Mouse (Mus musculus) testis, adult 2 months (tissue): Measurements from ENCODE around the gene Ppara. TPM values are rescaled to one million over a fixed set of nuclear protein-coding genes. Genes with fewer than 3 reads are reported as not detected.
A peak's percentile ranks its signal among the peaks of the same experiment; 100 is the strongest.

Experiments
- H3K27ac ChIP-seq: fragments of 200-500 bp; 2 replicates; pipeline ENCODE4 v1.5.1; 2012; ENCODE audit warnings: low read depth, low read length; ENCODE audit not compliant: control insufficient read depth, insufficient read depth
- H3K27me3 ChIP-seq: fragments of 200-500 bp; 2 replicates; pipeline ENCODE4 v1.6.1; 2012; ENCODE audit warnings: mild to moderate bottlenecking, low read length, moderate library complexity; ENCODE audit not compliant: control insufficient read depth, insufficient read depth
- H3K36me3 ChIP-seq: fragments of 200-500 bp; 2 replicates; pipeline ENCODE4 v1.6.1; 2012; ENCODE audit warnings: mild to moderate bottlenecking, low read length; ENCODE audit not compliant: control insufficient read depth, insufficient read depth
- H3K4me1 ChIP-seq: fragments of 200-500 bp; 2 replicates; pipeline ENCODE4 v1.6.1; 2012; ENCODE audit warnings: low read length; ENCODE audit not compliant: control insufficient read depth, insufficient read depth
- H3K4me3 ChIP-seq: fragments of 200-500 bp; 2 replicates; pipeline ENCODE4 v1.5.1; 2012; ENCODE audit warnings: low read depth, mild to moderate bottlenecking, low read length, moderate library complexity, mixed read lengths; ENCODE audit not compliant: control insufficient read depth
- CTCF ChIP-seq: fragments of 200-500 bp; IDR thresholded peaks from 2 replicates; pipeline ENCODE4 v1.5.1; 2012; ENCODE audit warnings: low read depth, mild to moderate bottlenecking, inconsistent platforms, low read length, moderate library complexity; ENCODE audit not compliant: control insufficient read depth, insufficient read depth, insufficient replicate concordance
- POLR2A ChIP-seq: fragments of 200-500 bp; IDR thresholded peaks from 2 replicates; pipeline ENCODE4 v1.6.1; 2012; ENCODE audit warnings: low read depth, mild to moderate bottlenecking, inconsistent platforms, low read length, moderate library complexity; ENCODE audit not compliant: control insufficient read depth
- polyA plus RNA-seq: library from polyadenylated mRNA; depleted of rRNA; stranded (reverse); fragments of >200 nt; gene quantifications from 2 replicates; pipeline ENCODE4 v1.2.3, GENCODE M21; 2012

The Ppara gene
- polyA plus RNA-seq, 1 experiment: 0.63 TPM

DNA sequence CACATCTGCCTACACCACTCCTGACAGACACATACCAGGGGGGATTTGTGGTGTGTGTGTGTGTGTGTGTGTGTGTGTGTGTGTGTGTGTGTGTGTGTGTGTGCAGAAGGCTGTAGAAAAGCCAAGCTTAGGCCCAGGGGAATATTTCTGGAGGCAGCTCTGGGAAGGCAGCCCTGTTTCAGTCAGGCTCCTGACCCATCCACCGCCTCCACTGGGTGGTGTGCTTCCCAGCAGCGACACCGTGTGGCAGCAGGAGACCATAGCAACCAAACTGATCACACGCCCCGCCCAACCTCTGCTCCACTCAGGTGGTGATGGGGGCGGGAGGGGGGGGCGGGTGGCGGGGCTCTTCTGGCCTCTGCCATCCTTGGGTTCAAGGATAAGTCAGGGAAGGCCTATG lies 24.6 kb upstream of the Ppara start:
- H3K4me1 ChIP-seq: peaks cover 5% of the 10 kb centered on the region
- TF ChIP-seq CTCF (peak; percentile 83; the same call in 1 of the 2 replicates), POLR2A (no peak)
- H3K27ac ChIP-seq: no peak overlapping the region
- H3K27me3 ChIP-seq: no peaks in the 10 kb centered on the region
- H3K4me3 ChIP-seq: no peak overlapping the region
- H3K36me3 ChIP-seq: no peaks in the 10 kb centered on the region

DNA sequence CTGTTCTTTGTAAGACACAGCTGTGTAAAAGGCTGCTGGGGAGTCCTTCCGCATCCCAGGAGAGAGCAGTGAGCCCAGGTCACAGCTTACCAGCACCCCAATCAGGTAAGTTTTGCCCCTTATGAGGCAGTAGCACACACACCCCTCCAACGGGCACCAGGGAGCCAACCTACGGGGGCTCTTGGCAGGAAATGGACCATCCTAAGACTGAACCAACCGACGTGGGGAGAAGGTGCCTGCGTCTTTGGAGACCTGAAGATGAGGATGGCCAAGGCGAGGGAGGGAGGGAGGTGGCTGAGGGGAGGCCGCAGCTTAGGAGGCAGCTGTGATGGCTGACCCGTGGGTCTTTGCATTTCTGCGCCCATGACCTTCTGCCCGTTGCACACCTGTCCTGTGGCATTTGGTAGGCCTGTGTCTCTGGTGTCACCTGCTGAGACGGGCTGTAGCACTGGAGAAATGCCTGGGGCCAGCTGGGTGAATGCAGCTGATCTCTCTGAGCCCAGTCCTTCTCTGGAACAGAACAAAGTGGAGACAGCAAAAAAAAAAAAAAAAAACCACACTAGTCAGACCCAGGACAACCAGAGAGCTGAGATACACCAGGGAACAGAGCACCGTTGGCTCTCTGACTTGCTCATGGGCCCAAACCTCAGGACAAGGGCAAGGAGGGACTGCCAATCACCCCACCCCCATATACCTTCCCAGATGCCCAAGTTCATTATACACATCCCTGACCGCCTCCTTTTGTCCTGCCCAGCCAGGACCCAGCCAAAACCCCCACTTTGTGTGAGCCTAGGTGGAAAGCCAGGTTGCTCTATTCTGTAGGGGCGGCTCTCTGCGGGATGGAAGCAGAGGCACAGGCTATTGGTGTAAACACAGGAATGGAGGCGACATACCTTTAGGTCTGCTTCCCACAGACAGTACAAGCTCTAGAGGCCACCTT lies 23.9 kb upstream of the Ppara start:
- Histone ChIP-seq H3K36me3 (no peaks in the 10 kb centered on the region), H3K4me1 (peaks cover 3% of the 10 kb centered on the region), H3K27me3 (no peaks in the 10 kb centered on the region), H3K4me3 (no peak overlapping the region), H3K27ac (no peak overlapping the region)
- no peak for TF ChIP-seq POLR2A
- TF ChIP-seq CTCF: no peak

DNA sequence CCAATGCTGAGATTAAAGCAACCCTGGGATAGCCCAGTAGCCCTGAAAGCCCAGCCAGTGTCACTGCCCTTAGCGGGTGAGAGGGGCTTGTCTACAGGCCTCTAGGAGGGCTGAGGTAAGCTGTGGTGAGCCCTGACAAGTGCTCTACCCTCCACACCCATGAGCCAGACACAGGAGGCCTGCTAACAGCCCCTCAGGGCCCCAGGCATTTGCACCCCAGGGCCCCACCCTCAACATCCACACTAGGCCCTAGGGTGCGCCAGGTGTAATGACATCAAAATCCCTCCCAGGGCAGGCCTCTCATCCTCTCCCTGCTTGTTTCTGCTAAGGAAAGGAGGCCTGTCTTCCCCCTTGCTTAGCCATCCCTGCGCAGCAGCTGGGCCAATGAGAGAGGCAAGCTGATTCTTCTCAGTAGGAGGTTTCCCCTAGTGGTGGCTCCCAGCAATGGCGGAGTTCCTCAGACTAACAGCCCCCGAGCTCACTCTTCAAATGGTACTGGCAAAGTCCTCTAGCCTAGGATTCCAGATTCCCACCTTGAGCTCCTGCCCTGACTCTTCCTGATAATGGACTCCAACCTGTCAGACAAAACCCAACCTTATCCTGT lies 22.1 kb upstream of the Ppara start:
- Histone ChIP-seq H3K27ac (no peak overlapping the region), H3K27me3 (no peaks in the 10 kb centered on the region)

DNA sequence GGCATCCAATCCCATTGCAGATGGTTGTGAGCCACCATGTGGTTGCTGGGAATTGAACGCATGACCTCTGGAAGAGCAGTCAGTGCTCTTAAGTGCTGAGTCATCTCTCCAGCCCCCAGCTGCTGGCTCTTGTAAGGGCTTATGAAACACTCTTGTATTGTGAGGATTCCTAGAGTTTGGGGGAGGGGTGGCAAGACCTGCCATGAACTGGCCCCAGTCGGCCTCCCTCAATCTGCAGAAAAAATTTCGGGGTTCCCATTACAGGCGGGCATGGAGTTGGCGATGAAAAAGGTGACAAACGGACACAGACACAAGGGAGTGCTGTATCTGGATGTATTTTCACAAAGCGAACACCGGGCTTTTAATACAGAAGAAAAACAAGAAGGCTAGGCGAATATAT lies 21.4 kb upstream of the Ppara start:
- Histone ChIP-seq H3K27me3 (no peaks in the 10 kb centered on the region), H3K27ac (no peak overlapping the region), H3K4me1 (peaks cover 5% of the 10 kb centered on the region), H3K36me3 (no peaks in the 10 kb centered on the region), H3K4me3 (no peak overlapping the region)
- no peak for TF ChIP-seq CTCF

More for the DNA sequence above, 22.1 kb upstream of the Ppara start:
- Histone ChIP-seq H3K4me1 (peaks cover 5% of the 10 kb centered on the region), H3K4me3 (no peak overlapping the region), H3K36me3 (no peaks in the 10 kb centered on the region)
- TF ChIP-seq CTCF (peak; percentile 36; the same call in 1 of the 2 replicates), POLR2A (no peak)

DNA sequence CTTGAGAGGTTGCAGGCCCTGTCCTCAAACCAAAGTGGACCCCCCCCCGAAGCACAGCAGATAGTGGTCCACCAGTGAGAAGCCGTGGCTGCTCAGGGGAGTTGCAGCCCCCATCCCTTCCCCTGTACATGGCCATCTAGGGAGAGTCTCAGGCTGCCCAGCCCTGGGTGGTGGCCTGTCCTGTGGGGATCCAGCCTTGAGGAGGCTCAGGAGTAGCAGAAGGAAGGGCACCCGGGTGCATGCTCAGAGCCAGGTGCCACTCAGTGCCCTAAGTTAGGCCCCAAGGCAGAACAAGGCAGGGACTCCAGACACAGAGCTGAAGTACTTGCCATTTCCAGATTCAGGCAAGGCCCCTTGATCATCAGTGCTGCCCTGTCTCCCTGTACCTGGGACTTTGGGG lies 19.7 kb upstream of the Ppara start:
- no peaks in the 10 kb centered on the region for H3K27me3 ChIP-seq

DNA sequence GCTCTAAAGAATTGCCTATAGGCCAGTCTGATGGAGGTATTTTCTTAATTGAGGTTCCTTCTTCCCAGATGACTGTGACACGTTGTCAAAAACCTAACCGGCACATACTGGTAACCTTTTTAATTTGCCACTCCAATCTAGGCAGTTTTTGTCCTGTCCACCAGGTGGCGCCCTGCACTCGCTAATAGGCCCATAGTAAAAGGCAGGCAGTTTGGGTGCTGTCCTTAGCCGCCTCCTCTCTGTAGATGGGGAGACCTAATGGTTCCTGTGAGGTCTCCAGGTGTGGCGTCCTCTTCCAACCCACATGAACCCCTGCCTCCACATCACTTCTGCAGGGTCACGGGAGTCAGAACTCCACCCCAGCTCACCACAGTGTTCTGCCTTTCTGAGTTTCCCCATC lies 18.7 kb upstream of the Ppara start:
- no peak overlapping the region for H3K4me3 ChIP-seq
- no peaks in the 10 kb centered on the region for H3K36me3 ChIP-seq
- no peaks in the 10 kb centered on the region for H3K27me3 ChIP-seq
- no peak overlapping the region for H3K27ac ChIP-seq
- peaks cover 2% of the 10 kb centered on the region; the same call in 1 of the 2 replicates for H3K4me1 ChIP-seq
- no peak for TF ChIP-seq POLR2A
- peak; percentile 93; the same call in 1 of the 2 replicates for TF ChIP-seq CTCF

More for the DNA sequence above, 19.7 kb upstream of the Ppara start:
- peaks cover 2% of the 10 kb centered on the region; the same call in 1 of the 2 replicates for H3K4me1 ChIP-seq
- TF ChIP-seq CTCF (no peak), POLR2A (no peak)
- H3K27ac ChIP-seq: no peak overlapping the region
- H3K36me3 ChIP-seq: no peaks in the 10 kb centered on the region
- no peak overlapping the region for H3K4me3 ChIP-seq

DNA sequence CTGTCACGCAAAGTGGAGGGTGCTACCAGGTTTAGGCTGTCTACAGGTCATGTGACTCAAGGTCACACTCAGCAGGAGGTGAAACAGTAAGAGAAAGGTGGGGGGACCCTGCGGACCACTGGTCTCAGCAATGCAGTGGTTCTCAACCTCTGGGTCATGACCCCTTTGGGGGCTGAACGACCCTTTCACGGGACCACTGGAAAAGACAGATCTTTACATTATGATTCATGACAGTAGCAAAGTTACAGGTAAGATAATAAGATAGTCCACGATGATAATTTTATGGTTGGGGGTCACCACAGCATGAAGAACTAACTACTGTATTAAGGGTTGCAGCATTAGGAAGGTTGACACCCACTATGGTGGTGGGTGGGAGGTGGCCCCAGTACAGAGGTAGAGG lies 18.2 kb upstream of the Ppara start:
- Histone ChIP-seq H3K4me3 (no peak overlapping the region), H3K27me3 (no peaks in the 10 kb centered on the region), H3K27ac (no peak overlapping the region), H3K4me1 (peaks cover 2% of the 10 kb centered on the region; the same call in 1 of the 2 replicates), H3K36me3 (no peaks in the 10 kb centered on the region)
- TF ChIP-seq POLR2A (no peak), CTCF (no peak)

DNA sequence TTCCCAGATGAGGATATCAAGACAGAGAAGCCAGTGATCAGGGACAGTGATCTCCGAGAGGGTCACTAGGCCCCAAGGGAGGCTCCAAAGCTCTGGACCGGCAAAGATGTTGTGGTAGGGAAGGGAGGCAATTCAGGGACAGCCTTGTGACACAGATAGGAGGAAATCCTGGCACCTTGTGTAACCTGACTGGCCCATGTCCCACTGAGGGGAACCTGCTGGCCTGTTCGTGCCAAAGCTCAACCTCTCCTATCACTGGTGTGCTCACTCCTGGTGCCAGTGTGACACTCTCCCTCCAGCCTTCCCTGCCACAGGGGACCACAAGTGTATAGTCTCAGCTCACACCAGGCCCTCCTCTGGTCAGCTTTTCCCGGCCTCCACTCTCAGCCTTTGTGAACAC lies 17.8 kb upstream of the Ppara start:
- TF ChIP-seq POLR2A: no peak
- TF ChIP-seq CTCF: no peak

More for the DNA sequence above, 17.8 kb upstream of the Ppara start:
- no peaks in the 10 kb centered on the region for H3K36me3 ChIP-seq
- H3K27me3 ChIP-seq: no peaks in the 10 kb centered on the region
- no peak overlapping the region for H3K27ac ChIP-seq
- H3K4me1 ChIP-seq: peaks cover 2% of the 10 kb centered on the region; the same call in 1 of the 2 replicates
- H3K4me3 ChIP-seq: no peak overlapping the region
